Mouse (Mus musculus) R1 (cell line): ENCODE data around the gene Ctnnal1.

Experiments used
- DNase-seq: peaks from one replicate; pipeline ENCODE4 v3.0.0-alpha.2; 2018; ENCODE audit warnings: low read depth, low spot score

Ctnnal1 gene

GRCm38 (mm10) chr4:56861551-56861950 lies 3.4 kb downstream of the Ctnnal1 start:
- DNase-seq, result no peak

- peak; percentile 90 for DNase-seq
These were observed 6.3 kb downstream of the Ctnnal1 start for GRCm38 (mm10) chr4:56858733-56859132.

- peak; percentile 55 for DNase-seq
These were observed 8.5 kb downstream of the Ctnnal1 start for GRCm38 (mm10) chr4:56856371-56856949.

GRCm38 (mm10) chr4:56855935-56856334 lies 9.1 kb downstream of the Ctnnal1 start:
- DNase-seq, result no peak

GRCm38 (mm10) chr4:56850724-56851123 lies 14.3 kb downstream of the Ctnnal1 start:
- DNase-seq, result no peak

- DNase-seq, result no peak
These were observed 16.9 kb downstream of the Ctnnal1 start for GRCm38 (mm10) chr4:56848044-56848443.

GRCm38 (mm10) chr4:56847400-56847799 lies 17.6 kb downstream of the Ctnnal1 start:
- no peak for DNase-seq

GRCm38 (mm10) chr4:56845896-56846533 lies 19.0 kb downstream of the Ctnnal1 start:
- peak; percentile 96 for DNase-seq

- peak; percentile 58 for DNase-seq
These were observed 20.1 kb downstream of the Ctnnal1 start for GRCm38 (mm10) chr4:56844911-56845310.

- DNase-seq, result peak; percentile 82
These were observed 21.0 kb downstream of the Ctnnal1 start for GRCm38 (mm10) chr4:56843963-56844362.

GRCm38 (mm10) chr4:56842501-56842900 lies 22.5 kb downstream of the Ctnnal1 start:
- peak; percentile 56 for DNase-seq

GRCm38 (mm10) chr4:56840297-56840696 lies 24.7 kb downstream of the Ctnnal1 start:
- DNase-seq, result no peak

- DNase-seq, result no peak
These were observed 27.3 kb downstream of the Ctnnal1 start for GRCm38 (mm10) chr4:56837661-56838060.

- no peak for DNase-seq
These were observed 33.0 kb downstream of the Ctnnal1 start for GRCm38 (mm10) chr4:56831998-56832397.

GRCm38 (mm10) chr4:56831013-56831609 lies 33.9 kb downstream of the Ctnnal1 start:
- DNase-seq, result no peak

GRCm38 (mm10) chr4:56829511-56829921 lies 35.5 kb downstream of the Ctnnal1 start:
- no peak for DNase-seq

- no peak for DNase-seq
These were observed 36.1 kb downstream of the Ctnnal1 start for GRCm38 (mm10) chr4:56828932-56829331.

GRCm38 (mm10) chr4:56824231-56824630 lies 40.8 kb downstream of the Ctnnal1 start:
- no peak for DNase-seq

GRCm38 (mm10) chr4:56820017-56820550 lies 44.9 kb downstream of the Ctnnal1 start:
- no peak for DNase-seq

- DNase-seq, result no peak
These were observed 49.9 kb downstream of the Ctnnal1 start for GRCm38 (mm10) chr4:56815131-56815530.

GRCm38 (mm10) chr4:56812096-56812495 lies 52.9 kb downstream of the Ctnnal1 start:
- no peak for DNase-seq

- no peak for DNase-seq
These were observed 53.3 kb downstream of the Ctnnal1 start for GRCm38 (mm10) chr4:56811642-56812041.

- DNase-seq, result no peak
These were observed 55.9 kb downstream of the Ctnnal1 start for GRCm38 (mm10) chr4:56809050-56809449.
